Mouse (Mus musculus) skeletal muscle tissue, postnatal 0 days (tissue): ENCODE results near the gene Tmem223. TPM values are rescaled to one million over a fixed set of nuclear protein-coding genes. Genes with fewer than 3 reads are reported as not detected.

Source experiments
- microRNA-seq, 2 experiments: library from miRNA; unstranded; fragments of <30 nt; microRNA quantifications; one replicate each; pipeline ENCODE4; 2016
- polyA plus RNA-seq: library from polyadenylated mRNA; unstranded; fragments of >200 nt; fragmentation: Nextera tagmentation; extraction: Ambion mirVana; gene quantifications from 2 replicates; pipeline ENCODE4 v1.2.1, GENCODE M21; 2015

The Tmem223 gene
- polyA plus RNA-seq, 1 experiment from 2014 or later: 154 TPM

Small RNA genes within 50 kb of the gene (microRNA-seq; reads per million reads assigned to microRNA genes)
- 0 reads per million in 2 experiments for gene Mir6992

Other genes starting within 250 kb of the Tmem223 start
- gene Slc22a8, start 179.7 kb upstream of the Tmem223 start, polyA plus RNA-seq: not detected in 2 replicates
- gene Slc22a6, start 153.0 kb upstream of the Tmem223 start, polyA plus RNA-seq: not detected in 2 replicates
- gene Chrm1, start 107.2 kb upstream of the Tmem223 start, polyA plus RNA-seq: 0.02 and 0.03 TPM in 2 replicates
- 43.4 and 65.1 TPM in 2 replicates for gene Slc3a2, start 47.6 kb upstream of the Tmem223 start, polyA plus RNA-seq
- gene Wdr74, start 35.2 kb upstream of the Tmem223 start, polyA plus RNA-seq: 39.3 and 41.2 TPM in 2 replicates
- 0.66 TPM in 1 of 2 replicates, not detected in the other for gene 1700092M07Rik, start 30.3 kb upstream of the Tmem223 start, polyA plus RNA-seq
- 66.0 and 69.0 TPM in 2 replicates for gene Stx5a, start 29.6 kb upstream of the Tmem223 start, polyA plus RNA-seq
- gene Nxf1, start 13.9 kb upstream of the Tmem223 start, polyA plus RNA-seq: 54.0 and 56.1 TPM in 2 replicates
- gene Tmem179b, start 3.5 kb downstream of the Tmem223 start, polyA plus RNA-seq: 45.0 and 52.0 TPM in 2 replicates
- 13.8 and 14.2 TPM in 2 replicates for gene Taf6l, start 15.4 kb downstream of the Tmem223 start, polyA plus RNA-seq
- gene Polr2g, start 27.6 kb downstream of the Tmem223 start, polyA plus RNA-seq: 106 and 107 TPM in 2 replicates
- gene Zbtb3, start 31.6 kb downstream of the Tmem223 start, polyA plus RNA-seq: 1.4 and 1.6 TPM in 2 replicates
- 18.6 and 18.7 TPM in 2 replicates for gene Ttc9c, start 48.3 kb downstream of the Tmem223 start, polyA plus RNA-seq
- 2.9 and 3.4 TPM in 2 replicates for gene Hnrnpul2, start 49.0 kb downstream of the Tmem223 start, polyA plus RNA-seq
- not detected in 2 replicates for gene AC129217.1, start 58.8 kb downstream of the Tmem223 start, polyA plus RNA-seq
- 25.2 and 79.5 TPM in 2 replicates for gene Bscl2, start 66.5 kb downstream of the Tmem223 start, polyA plus RNA-seq
- 0.43 and 0.46 TPM in 2 replicates for gene Gng3, start 68.2 kb downstream of the Tmem223 start, polyA plus RNA-seq
- 8.7 and 11.7 TPM in 2 replicates for gene Lrrn4cl, start 79.8 kb downstream of the Tmem223 start, polyA plus RNA-seq
- 164 and 180 TPM in 2 replicates for gene Ubxn1, start 100.5 kb downstream of the Tmem223 start, polyA plus RNA-seq
- gene Uqcc3, start 109.9 kb downstream of the Tmem223 start, polyA plus RNA-seq: 91.7 and 93.1 TPM in 2 replicates
- 28.4 and 33.6 TPM in 2 replicates for gene Lbhd1, start 112.7 kb downstream of the Tmem223 start, polyA plus RNA-seq
- gene Gm49403, start 112.9 kb downstream of the Tmem223 start, polyA plus RNA-seq: not detected in 2 replicates
- gene 1810009A15Rik, start 117.9 kb downstream of the Tmem223 start, polyA plus RNA-seq: 34.6 and 42.1 TPM in 2 replicates
- gene Gm49416, start 117.9 kb downstream of the Tmem223 start, polyA plus RNA-seq: not detected in 2 replicates
- gene Ints5, start 122.0 kb downstream of the Tmem223 start, polyA plus RNA-seq: 14.6 and 15.7 TPM in 2 replicates
- gene Ganab, start 127.1 kb downstream of the Tmem223 start, polyA plus RNA-seq: 23.3 and 26.7 TPM in 2 replicates
- 25.2 and 29.5 TPM in 2 replicates for gene B3gat3, start 149.4 kb downstream of the Tmem223 start, polyA plus RNA-seq
- 3.1 and 3.5 TPM in 2 replicates for gene Rom1, start 158.4 kb downstream of the Tmem223 start, polyA plus RNA-seq
- gene Eml3, start 158.6 kb downstream of the Tmem223 start, polyA plus RNA-seq: 12.5 and 14.2 TPM in 2 replicates
- gene Mta2, start 170.9 kb downstream of the Tmem223 start, polyA plus RNA-seq: 51.8 and 59.1 TPM in 2 replicates
- gene Tut1, start 182.9 kb downstream of the Tmem223 start, polyA plus RNA-seq: 13.4 and 14.3 TPM in 2 replicates
- gene Eef1g, start 196.0 kb downstream of the Tmem223 start, polyA plus RNA-seq: 377 and 401 TPM in 2 replicates
- 65.9 and 67.3 TPM in 2 replicates for gene Ahnak, start 218.3 kb downstream of the Tmem223 start, polyA plus RNA-seq